Comparison of ENCODE assay signal across 18 mouse cellular contexts in the genomic region with DNA sequence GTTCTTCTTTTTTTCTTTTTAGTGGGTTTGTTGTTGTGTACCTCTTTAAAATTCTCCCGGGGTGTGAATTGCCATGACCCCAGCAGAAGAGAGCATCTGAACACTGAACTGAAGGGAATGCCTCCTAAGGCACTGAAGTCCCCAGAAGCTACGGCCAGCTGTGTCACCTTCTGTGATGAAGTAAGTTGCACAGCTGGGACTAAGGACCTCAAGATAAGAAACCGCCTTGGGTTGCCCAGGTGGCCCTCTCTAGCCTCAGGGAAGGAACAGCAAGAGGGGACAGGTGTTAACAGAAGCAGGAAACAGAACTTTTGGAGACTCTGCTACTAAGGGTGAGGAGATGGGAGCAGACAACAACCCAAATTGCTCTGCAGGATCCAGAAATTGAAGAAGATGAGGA.
A peak's percentile ranks its signal among the peaks of the same experiment; 100 is the strongest.
DNase-seq lines count a peak whose midpoint lies in the region; ATAC-seq and TF ChIP-seq lines count a peak whose summit lies in the region.
"Had no signal": no experiment of that assay in that cellular context is flagged by ENCODE, and none has a peak within 500 bp of the region (broad histone marks: within the 10 kb centered on the region; RNA-seq: fewer than 3 reads in every experiment).

No protein-coding gene starts in this region.

- peak; percentile 20 to 29 for DNase-seq in thymus, adult 18-20 months
- peak; percentile 44 for DNase-seq in thymus, postnatal 25 days
- DNase-seq in Muller cell, postnatal 12 days (ENCODE audit: inconsistent ontology term), result no peak
- DNase-seq in B cell, adult 2 months, result no peak
- DNase-seq in retina, embryonic 14.5 days (ENCODE audit: low spot score), result no peak
- DNase-seq in left cerebral cortex, postnatal 14 days (ENCODE audit: low spot score in 2 of 2), result no peak
- DNase-seq: kidney, adult 11 months; kidney, postnatal 36 days; liver; midbrain, embryonic 14.5 days; spleen, adult 18-20 months had no signal

- 0 out of 2 replicates have a peak, but pooled peaks have one; percentile 5 for TF ChIP-seq EP300 in ES-Bruce4 (IDR thresholded peaks at IDR 0.05; ENCODE audit: insufficient read depth, low read depth, low read length)

- no peaks in the 10 kb centered on the region for H3K27me3 ChIP-seq in ES-Bruce4 (ENCODE audit: control insufficient read depth, insufficient read depth, low read length, poor library complexity, severe bottlenecking)
- H3K27me3 ChIP-seq: hindbrain, embryonic 15.5 days; kidney, embryonic 15.5 days; neural tube, embryonic 15.5 days had no signal

- H3K27ac ChIP-seq in ES-Bruce4 (ENCODE audit: insufficient read depth, low read length), result no peak overlapping the region
- H3K27ac ChIP-seq: hindbrain, embryonic 15.5 days; kidney, embryonic 15.5 days; neural tube, embryonic 15.5 days had no signal

- H3K4me1 ChIP-seq in ES-Bruce4 (ENCODE audit: control insufficient read depth, insufficient read depth, low read length), result peaks cover 11% of the 10 kb centered on the region
- H3K4me1 ChIP-seq: kidney, embryonic 15.5 days; neural tube, embryonic 15.5 days had no signal

- H3K9me3 ChIP-seq in ES-Bruce4 (replicated peaks; ENCODE audit: control insufficient read depth, insufficient read depth, low read length, poor library complexity, severe bottlenecking), result no peaks in the 10 kb centered on the region
- H3K9me3 ChIP-seq: hindbrain, embryonic 15.5 days; kidney, embryonic 15.5 days; neural tube, embryonic 15.5 days had no signal

- TF ChIP-seq POLR2A in ES-Bruce4 (IDR thresholded peaks at IDR 0.05; ENCODE audit: insufficient read depth, low read length), result no peak

- no peak overlapping the region for H3K9ac ChIP-seq in ES-Bruce4 (ENCODE audit: low read depth, poor library complexity, severe bottlenecking)
- H3K9ac ChIP-seq: hindbrain, embryonic 15.5 days; kidney, embryonic 15.5 days; neural tube, embryonic 15.5 days had no signal

- peak; percentile 23; the same call in 1 of the 2 replicates for ATAC-seq in granulocyte monocyte progenitor cell, adult 5-6 weeks (replicated peaks; ENCODE audit: poor library complexity, severe bottlenecking)
- ATAC-seq: activated CD4-positive, CD25-positive, alpha-beta regulatory T cell, adult 4 months; inflammation-experienced regulatory T-cells, adult 6 months had no signal

- no peak for TF ChIP-seq CTCF in ES-Bruce4 (IDR thresholded peaks at IDR 0.05; ENCODE audit: low read depth, low read length)

- no peak overlapping the region for H3K4me3 ChIP-seq in ES-Bruce4 (ENCODE audit: low read depth, low read length)
- H3K4me3 ChIP-seq: hindbrain, embryonic 15.5 days; kidney, embryonic 15.5 days; neural tube, embryonic 15.5 days had no signal

- intact Hi-C loops in left cerebral cortex, postnatal 14 days (cut with DNase I), result no loop called here

- no peaks in the 10 kb centered on the region for H3K36me3 ChIP-seq in ES-Bruce4 (ENCODE audit: control insufficient read depth, insufficient read depth, low read length, poor library complexity, severe bottlenecking)
- H3K36me3 ChIP-seq: hindbrain, embryonic 15.5 days; kidney, embryonic 15.5 days; neural tube, embryonic 15.5 days had no signal

Comparison
In these comparisons a context has a peak if more than half of its experiments do, and no peak if none do; other contexts are left out.
1. DNase-seq: peak in thymus, adult 18-20 months (2 of 2) and thymus, postnatal 25 days (single experiment); none in Muller cell, postnatal 12 days (single experiment), B cell, adult 2 months (0 of 2), retina, embryonic 14.5 days (single experiment) and left cerebral cortex, postnatal 14 days (0 of 2).